Mouse (Mus musculus) frontal cortex, postnatal 10 days (tissue): ENCODE measurements around the gene Slfn5.
"Not testable (repeated sequence)": the region's sequence is repeated elsewhere in the genome, so short reads cannot be mapped to it uniquely, and the experiment has no call there.

Source experiments
- DNase-seq, 2 experiments: peaks; one replicate each; pipeline ENCODE4 v3.0.0; 2022; ENCODE audit warnings: low spot score in 2 of 2, mixed read lengths in 1 of 2

The Slfn5 gene

GRCm38 (mm10) chr11:82945636-82946035, 5.5 kb upstream of the Slfn5 start:
- DNase-seq: no peak

- no peak for DNase-seq
Measured at GRCm38 (mm10) chr11:82947457-82947856, 3.7 kb upstream of the Slfn5 start.

DNA sequence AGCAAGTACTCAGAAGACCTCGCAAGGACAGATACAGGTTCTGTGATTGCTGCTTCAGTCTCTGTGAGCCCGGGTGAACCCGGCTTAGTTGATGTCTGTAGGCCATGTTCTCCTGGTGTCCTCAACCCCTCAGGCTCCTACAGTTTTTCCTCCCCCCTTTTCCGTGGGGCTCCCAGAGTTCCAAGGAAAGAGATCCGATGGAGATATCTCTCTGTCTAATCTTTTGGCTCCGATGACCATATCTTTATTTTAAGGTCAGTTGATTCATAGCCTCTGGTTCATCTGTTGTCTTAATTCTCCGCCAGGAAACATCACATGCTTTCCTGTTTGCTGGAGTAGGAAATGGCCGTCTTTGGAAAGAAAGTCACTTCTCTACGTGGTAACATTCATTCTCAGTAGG, 2.1 kb upstream of the Slfn5 start:
- DNase-seq: no peak

- no peak for DNase-seq
Measured at GRCm38 (mm10) chr11:82951865-82952611, 889 bp downstream of the Slfn5 start.

DNA sequence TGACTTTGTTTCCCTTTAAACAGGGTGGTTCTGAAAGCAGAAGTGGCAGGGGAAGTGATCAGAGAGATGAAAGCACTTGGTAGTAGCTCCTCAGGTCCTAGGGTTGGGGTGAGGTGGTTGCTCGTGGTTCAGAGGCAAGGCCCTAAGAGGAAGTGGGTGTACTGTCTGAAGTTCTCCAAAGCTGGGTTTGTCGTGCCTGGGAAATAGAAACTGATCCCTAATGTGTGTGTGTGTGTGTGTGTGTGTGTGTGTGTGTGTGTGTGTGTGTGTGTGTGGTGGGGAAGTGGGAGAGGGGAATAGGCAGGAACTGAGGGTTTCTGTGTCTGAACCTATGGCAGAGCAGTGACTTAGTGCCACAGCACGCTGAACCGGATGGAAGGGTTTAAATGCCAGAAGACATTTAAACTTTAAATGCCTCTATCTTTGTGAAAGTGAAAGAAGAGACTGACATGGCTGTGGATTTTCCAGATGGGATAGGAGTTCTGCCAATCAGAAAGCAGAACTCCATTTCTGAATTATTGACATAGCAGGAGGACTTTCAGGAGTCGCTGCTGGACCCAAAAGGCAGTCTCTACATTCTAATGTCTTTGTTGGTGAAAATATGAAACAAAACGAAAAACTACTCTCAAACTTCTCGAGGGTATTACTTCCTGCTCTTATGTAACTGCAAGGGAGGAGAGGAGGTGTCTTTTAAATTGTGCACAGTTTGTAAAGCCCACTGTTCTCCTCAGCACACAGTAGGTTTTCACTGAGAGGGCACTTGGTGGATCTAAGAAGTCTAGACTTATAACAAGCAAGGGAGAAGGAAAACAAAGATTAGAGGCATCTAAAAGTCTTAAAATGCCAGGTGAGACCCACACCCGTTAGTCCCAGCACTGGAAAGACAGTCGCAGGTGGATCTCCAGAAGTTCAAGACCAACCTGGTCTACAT, 1.7 kb downstream of the Slfn5 start:
- DNase-seq: no peak

- DNase-seq: no peak
Measured at GRCm38 (mm10) chr11:82954631-82955030, 3.5 kb downstream of the Slfn5 start.

DNA sequence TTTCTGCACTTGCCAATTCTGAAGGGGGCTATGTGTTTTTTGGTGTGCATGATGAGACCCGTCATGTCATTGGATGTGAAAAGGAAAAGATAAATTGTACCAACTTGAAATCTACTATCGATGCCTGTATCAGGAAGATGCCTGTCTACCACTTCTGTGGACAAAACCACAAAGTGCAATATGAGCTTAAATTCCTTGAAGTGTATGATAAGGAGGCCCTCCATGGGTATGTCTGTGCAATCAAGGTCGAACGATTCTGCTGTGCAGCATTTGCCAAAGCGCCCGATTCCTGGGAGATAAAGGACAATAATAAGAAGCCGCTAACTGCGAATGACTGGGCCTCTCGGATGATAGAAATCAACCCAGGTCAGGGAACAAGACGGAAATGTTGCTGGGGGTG, 5.8 kb downstream of the Slfn5 start:
- no peak for DNase-seq

DNA sequence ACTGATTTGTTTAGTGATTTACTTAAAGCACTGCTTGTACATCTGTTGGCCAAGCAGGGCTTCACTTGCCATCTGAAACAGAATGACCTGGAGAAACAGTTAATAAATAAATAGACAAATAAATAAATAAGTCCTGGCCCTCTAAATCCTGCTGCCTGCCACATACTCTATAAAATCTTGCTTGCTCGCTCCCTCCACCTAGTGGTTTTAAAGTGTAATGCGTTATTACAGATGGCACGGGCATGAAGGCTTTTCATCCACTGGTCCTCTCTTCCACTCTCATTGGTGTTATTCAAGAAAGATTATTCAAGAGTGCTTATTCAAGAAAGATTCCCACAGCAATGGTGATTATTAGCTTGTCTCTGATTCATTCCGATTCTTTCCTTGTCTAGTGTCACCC, 8.5 kb downstream of the Slfn5 start:
- peak in 1 of 2 experiments; percentile 10 for DNase-seq

DNA sequence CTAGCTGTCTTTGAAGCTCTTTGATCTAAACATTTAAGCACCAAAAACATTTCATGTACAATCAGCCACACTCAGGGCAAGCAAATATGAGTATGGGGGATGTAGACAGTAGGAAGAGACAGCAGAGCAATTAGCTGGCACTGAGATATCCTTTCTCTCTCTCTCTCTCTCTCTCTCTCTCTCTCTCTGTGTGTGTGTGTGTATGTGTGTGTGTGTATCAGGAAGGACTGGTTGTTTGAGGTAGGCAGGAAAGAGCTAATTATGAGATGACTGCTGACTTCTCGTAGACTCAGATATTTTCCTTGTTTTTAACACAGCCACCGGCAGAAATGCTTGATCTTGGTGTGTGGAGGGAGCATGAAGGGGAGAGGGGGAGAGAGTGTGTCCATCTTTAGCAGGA, 10.6 kb downstream of the Slfn5 start:
- DNase-seq: no peak

- no peak for DNase-seq
Measured at GRCm38 (mm10) chr11:82962215-82962614, 11.1 kb downstream of the Slfn5 start.

DNA sequence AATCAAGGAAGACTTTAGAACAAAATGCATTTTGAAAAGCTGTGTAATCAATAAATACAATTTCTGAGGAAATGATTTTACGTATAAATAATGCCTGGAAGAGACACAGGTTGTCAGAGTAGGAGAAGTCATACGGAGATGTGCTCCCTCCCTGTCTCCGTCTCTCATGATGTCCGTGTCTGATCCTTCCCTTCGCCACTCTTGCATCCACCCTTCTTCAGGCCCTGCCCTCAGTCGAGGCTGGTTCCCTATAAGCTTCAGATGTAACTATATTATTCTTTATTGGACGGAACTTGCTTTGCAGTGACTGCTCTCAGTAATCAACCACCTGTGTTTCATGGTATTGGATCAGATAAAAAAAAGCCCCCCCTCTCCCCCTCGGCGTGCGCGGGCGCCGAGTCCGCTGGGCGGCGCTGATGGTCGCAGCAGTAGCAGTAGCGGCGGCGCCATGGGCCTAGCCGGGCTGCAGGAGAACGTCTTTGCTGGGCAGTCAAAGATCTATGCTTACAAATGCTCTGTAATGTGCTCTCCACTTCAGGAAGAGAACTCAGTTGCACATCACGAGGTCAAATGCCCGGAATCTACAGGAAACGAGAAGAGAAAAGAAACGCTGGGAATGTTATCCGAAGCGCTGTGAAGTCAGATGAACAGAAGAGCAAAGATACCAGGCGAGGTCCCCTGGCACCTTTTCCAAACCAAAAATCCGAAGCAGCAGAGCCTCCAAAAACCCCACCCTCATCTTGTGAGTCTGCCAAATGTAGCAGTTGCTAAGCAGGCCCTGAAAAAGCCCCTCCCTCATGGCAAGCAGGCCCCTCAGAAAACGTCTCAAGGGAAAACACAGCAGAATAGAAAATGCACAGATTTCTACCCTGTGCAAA, 19.8 kb downstream of the Slfn5 start:
- DNase-seq: peak in 1 of 2 experiments; percentile 19

- DNase-seq: no peak
Measured at GRCm38 (mm10) chr11:82971590-82971974, 20.4 kb downstream of the Slfn5 start.

- no peak for DNase-seq
Measured at GRCm38 (mm10) chr11:82973916-82974315, 22.8 kb downstream of the Slfn5 start.

DNA sequence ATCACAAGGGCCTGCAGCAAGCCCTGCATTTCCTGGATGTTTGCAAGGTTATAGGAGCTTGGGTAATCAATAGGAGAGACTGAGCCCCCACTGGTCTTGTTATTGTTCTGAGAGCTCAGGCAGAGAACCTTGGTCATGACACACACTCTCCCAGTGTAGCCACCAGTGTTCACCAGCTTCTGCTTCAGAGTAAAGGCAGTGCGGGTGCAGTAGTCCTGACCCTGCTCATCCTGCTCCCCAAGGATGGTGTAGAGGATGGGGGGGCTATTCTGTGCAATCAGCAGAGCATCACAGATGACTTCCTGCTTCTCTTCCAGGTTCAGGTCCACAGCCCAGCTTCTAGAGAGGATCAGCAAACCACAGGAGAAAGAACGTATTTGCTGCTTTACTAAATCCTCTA, 31.3 kb downstream of the Slfn5 start:
- not testable (repeated sequence) for DNase-seq

DNA sequence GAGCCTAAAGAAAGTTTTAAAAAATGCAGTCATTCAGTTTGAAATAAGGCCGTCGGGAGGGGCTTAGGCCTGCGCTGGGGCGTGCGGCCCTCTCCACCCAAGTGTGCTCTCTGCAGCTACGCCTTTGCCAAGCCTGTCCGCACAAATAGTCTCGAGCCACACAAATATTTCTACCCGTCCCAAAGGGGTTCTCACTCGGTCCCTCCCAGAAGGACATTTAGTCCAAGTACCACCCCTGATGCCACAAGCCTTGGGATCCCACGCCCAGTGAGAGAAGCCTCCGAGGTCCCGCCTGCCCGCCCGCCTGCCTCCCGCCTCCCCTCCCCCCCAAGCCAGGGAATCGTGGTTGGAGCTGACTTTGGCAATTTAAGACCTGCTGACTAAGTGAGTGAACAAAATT, 32.0 kb downstream of the Slfn5 start:
- no peak for DNase-seq

DNA sequence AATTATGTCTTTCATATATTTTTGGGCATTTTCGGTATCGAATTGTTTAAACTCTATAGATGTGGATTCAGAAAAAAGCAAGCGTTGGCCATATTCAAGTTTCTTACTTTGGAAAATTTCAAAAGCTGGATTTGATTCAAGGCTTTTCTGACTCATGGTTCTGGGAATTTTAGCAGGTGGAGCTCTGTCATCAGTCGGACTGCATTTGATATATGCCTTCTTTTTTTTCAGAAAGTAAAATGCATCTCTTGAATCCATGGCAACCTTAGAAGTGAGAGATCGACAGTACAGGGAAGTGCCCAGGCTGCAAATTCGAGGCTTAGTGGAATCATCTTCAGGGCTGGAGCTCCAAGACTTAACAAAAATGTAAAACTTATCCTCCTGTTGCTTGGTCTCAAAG, 36.5 kb downstream of the Slfn5 start:
- DNase-seq: no peak

DNA sequence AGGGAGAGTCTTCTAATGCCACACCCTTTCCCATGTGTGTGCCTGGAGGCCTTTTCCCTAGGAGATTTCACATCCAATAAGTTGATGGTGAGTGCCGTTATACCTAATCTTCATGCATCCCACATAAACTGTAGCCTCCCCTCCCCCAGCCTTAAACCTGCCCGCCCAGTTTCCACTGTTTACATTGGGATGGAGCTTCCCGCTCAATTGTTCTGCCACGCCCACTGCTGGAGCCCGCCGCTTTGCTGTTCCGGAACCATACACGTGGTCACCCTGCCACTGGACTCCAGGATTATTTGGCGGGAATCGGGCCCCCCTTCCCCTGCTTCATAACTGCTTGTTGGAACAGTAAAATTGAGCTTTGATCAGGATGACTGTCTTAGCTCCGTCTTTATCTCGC, 38.2 kb downstream of the Slfn5 start:
- no peak for DNase-seq

GRCm38 (mm10) chr11:82990612-82991385, 39.6 kb downstream of the Slfn5 start:
- DNase-seq: not testable (repeated sequence)

DNA sequence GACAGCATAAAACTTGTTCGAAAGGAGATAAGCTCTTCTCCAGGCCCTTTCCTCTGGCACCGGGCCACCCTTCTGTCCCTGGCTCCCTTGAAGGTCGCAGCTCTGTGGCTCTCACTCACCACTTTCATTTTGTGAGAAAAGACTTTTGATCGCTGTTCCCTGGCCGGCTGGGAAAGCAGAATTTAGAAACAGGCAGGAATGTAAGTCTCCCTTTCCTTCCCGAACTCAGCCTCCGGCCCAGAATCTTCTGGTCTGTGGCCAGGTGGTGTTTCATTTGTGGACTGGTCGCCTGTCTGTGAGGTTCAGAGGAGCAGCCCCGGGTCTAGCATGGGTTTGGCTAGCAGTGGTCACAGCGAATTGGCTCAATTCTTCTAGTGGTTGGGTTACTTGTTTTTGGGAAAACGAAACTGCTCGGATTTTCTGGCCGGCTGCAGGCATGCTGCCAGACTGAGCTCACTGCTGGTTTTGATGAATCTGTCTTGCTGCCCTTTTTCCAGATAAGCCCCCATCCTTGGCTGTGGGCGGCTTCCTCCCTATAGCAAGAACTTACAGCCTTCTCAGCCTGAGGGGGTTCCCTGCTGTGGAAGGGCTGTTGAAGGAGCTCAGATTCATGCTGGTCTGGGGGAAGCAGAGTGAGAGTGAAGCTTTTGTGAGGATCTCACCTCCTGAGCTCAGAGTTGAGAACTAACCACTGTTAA, 40.5 kb downstream of the Slfn5 start, which contains the start of gene Slfn9:
TSS of gene Slfn9 (minus strand) at position 362 of the 698 bp plus-strand sequence.
- peak in 1 of 2 experiments; percentile 17 for DNase-seq

- DNase-seq: no peak
Measured at GRCm38 (mm10) chr11:83013356-83013755, 62.2 kb downstream of the Slfn5 start.
